Mouse (Mus musculus) intestine, postnatal 0 days (tissue): ENCODE measurements at regions not wholly inside any gene's neighbourhood (a gene's known extent, or its start where the extent isn't known, plus 50 kb on each side); places are given as distances from the start of the nearest gene placed in this dataset.

Experiments
- ATAC-seq: fragments of 200-750 bp; cut with Nextera tagmentation; 2 replicates; pipeline ENCODE4 v1.8.0; 2017; ENCODE audit warnings: mild to moderate bottlenecking, moderate TSS enrichment, moderate library complexity
- H3K27ac ChIP-seq: fragments of 300-500 bp; sonication (generic); 2 replicates; pipeline ENCODE4 v1.5.1; 2014; ENCODE audit warnings: mild to moderate bottlenecking, low read depth, low read length, moderate library complexity
- H3K27me3 ChIP-seq: fragments of 300-500 bp; sonication (generic); replicated peaks from 2 replicates; pipeline ENCODE4 v1.6.1; 2014; ENCODE audit warnings: low read length, mixed read lengths; ENCODE audit not compliant: control insufficient read depth, insufficient read depth
- H3K36me3 ChIP-seq: fragments of 300-500 bp; sonication (generic); 2 replicates; pipeline ENCODE4 v1.6.1; 2014; ENCODE audit warnings: mild to moderate bottlenecking, moderate library complexity; ENCODE audit not compliant: control insufficient read depth, insufficient read depth
- H3K4me1 ChIP-seq: fragments of 300-500 bp; sonication (generic); replicated peaks from 2 replicates; pipeline ENCODE4 v1.6.1; 2014; ENCODE audit warnings: antibody characterized with exemption, low read length, mixed read lengths; ENCODE audit not compliant: control insufficient read depth, insufficient read depth
- H3K4me2 ChIP-seq: fragments of 300-500 bp; sonication (generic); replicated peaks from 2 replicates; pipeline ENCODE4 v1.6.1; 2014; ENCODE audit warnings: low read depth, mild to moderate bottlenecking, moderate library complexity
- H3K4me3 ChIP-seq: fragments of 300-500 bp; sonication (generic); 2 replicates; pipeline ENCODE4 v1.5.1; 2014; ENCODE audit warnings: low read depth, low read length
- H3K9ac ChIP-seq: fragments of 300-500 bp; sonication (generic); 2 replicates; pipeline ENCODE4 v1.6.1; 2014; ENCODE audit warnings: mild to moderate bottlenecking, low read depth, low read length
- H3K9me3 ChIP-seq: fragments of 300-500 bp; sonication (generic); 2 replicates; pipeline ENCODE4 v1.6.1; 2016; ENCODE audit warnings: mixed run types; ENCODE audit not compliant: control insufficient read depth
- CTCF ChIP-seq: sonication (generic); IDR thresholded peaks from 2 replicates; pipeline ENCODE4 v1.5.1; 2016; ENCODE audit warnings: low read depth, mild to moderate bottlenecking, control low read depth, antibody characterized with exemption, moderate library complexity
- WGBS: fragments of 180-500 bp; shearing (Covaris S2); extraction: QIAGEN DNeasy Blood & Tissue Kit; methylation state at CpG from one replicate; pipeline ENCODE4 v1.1.7; 2014; 5-methylcytosine and 5-hydroxymethylcytosine counted together

- Histone ChIP-seq H3K9me3 (no peaks in the 10 kb centered on the region), H3K27me3 (no peaks in the 10 kb centered on the region), H3K4me2 (no peak overlapping the region), H3K4me1 (no peaks in the 10 kb centered on the region), H3K27ac (no peak overlapping the region), H3K4me3 (no peak overlapping the region), H3K9ac (no peak overlapping the region), H3K36me3 (no peaks in the 10 kb centered on the region)
- 84% methylated on average over 11 of the region's 11 CpGs for WGBS
- ATAC-seq: no peak
- TF ChIP-seq CTCF: no peak
Measured at GRCm38 (mm10) chr6:49769904-49770720, 52.4 kb upstream of the Npy start.
